Mouse (Mus musculus) midbrain, postnatal 0 days (tissue): Measurements from ENCODE around the gene Aqp12. TPM values are rescaled to one million over a fixed set of nuclear protein-coding genes. Genes with fewer than 3 reads are reported as not detected.

Experiments used
- ATAC-seq: fragments of 200-750 bp; cut with Nextera tagmentation; 2 replicates; pipeline ENCODE4 v1.8.0; 2017; ENCODE audit warnings: moderate number of reproducible peaks, mild to moderate bottlenecking, moderate TSS enrichment, moderate library complexity; ENCODE audit not compliant: low FRiP score
- DNase-seq: peaks from one replicate; pipeline ENCODE4 v3.0.0-alpha.2; 2015; ENCODE audit warnings: low spot score
- H3K27ac ChIP-seq: fragments of 300-500 bp; sonication (generic); 2 replicates; pipeline ENCODE4 v1.5.1; 2014; ENCODE audit warnings: low read depth, mild to moderate bottlenecking, low read length, mixed read lengths
- H3K27me3 ChIP-seq: fragments of 300-500 bp; sonication (generic); 2 replicates; pipeline ENCODE4 v1.6.1; 2014; ENCODE audit warnings: low read length, control low read depth, mixed read lengths; ENCODE audit not compliant: insufficient read depth
- H3K36me3 ChIP-seq: fragments of 300-500 bp; sonication (generic); 2 replicates; pipeline ENCODE4 v1.6.1; 2014; ENCODE audit warnings: low read length, control low read depth, mixed read lengths; ENCODE audit not compliant: insufficient read depth
- H3K4me1 ChIP-seq: fragments of 300-500 bp; sonication (generic); 2 replicates; pipeline ENCODE4 v1.6.1; 2014; ENCODE audit warnings: mild to moderate bottlenecking, control low read depth, antibody characterized with exemption, low read length, mixed read lengths; ENCODE audit not compliant: insufficient read depth
- H3K4me2 ChIP-seq: fragments of 300-500 bp; sonication (generic); 2 replicates; pipeline ENCODE4 v1.6.1; 2014; ENCODE audit warnings: low read depth, mild to moderate bottlenecking, low read length, mixed read lengths; ENCODE audit not compliant: poor library complexity, severe bottlenecking
- H3K4me3 ChIP-seq: fragments of 300-500 bp; sonication (generic); 2 replicates; pipeline ENCODE4 v1.5.1; 2014; ENCODE audit warnings: low read depth, mild to moderate bottlenecking, low read length, moderate library complexity
- H3K9ac ChIP-seq: fragments of 300-500 bp; sonication (generic); replicated peaks from 2 replicates; pipeline ENCODE4 v1.6.1; 2014; ENCODE audit warnings: mild to moderate bottlenecking, low read length, moderate library complexity, mixed read lengths; ENCODE audit not compliant: poor library complexity, severe bottlenecking
- H3K9me3 ChIP-seq: fragments of 300-500 bp; sonication (generic); 2 replicates; pipeline ENCODE4 v1.6.1; 2016; ENCODE audit warnings: low read length, control low read depth
- CTCF ChIP-seq: IDR thresholded peaks from 2 replicates; pipeline ENCODE4 v1.5.1; 2016; ENCODE audit warnings: antibody characterized with exemption, mild to moderate bottlenecking
- WGBS: fragments of 180-500 bp; shearing (Covaris S2); extraction: QIAGEN DNeasy Blood & Tissue Kit; methylation state at CpG from one replicate; pipeline ENCODE4 v1.1.7; 2014; 5-methylcytosine and 5-hydroxymethylcytosine counted together
- polyA plus RNA-seq: library from polyadenylated mRNA; unstranded; fragments of >200 nt; fragmentation: Nextera tagmentation; extraction: Ambion mirVana; gene quantifications from 2 replicates; pipeline ENCODE4 v1.2.1, GENCODE M21; 2015
- total RNA-seq: library from RNA; depleted of rRNA; stranded (reverse); fragments of >200 nt; gene quantifications from 2 replicates; pipeline ENCODE4 v1.2.3, GENCODE M21; 2014; rRNA removed

Aqp12 gene
- total and polyA plus RNA-seq, 2 experiments from 2014 or later = not detected

DNA sequence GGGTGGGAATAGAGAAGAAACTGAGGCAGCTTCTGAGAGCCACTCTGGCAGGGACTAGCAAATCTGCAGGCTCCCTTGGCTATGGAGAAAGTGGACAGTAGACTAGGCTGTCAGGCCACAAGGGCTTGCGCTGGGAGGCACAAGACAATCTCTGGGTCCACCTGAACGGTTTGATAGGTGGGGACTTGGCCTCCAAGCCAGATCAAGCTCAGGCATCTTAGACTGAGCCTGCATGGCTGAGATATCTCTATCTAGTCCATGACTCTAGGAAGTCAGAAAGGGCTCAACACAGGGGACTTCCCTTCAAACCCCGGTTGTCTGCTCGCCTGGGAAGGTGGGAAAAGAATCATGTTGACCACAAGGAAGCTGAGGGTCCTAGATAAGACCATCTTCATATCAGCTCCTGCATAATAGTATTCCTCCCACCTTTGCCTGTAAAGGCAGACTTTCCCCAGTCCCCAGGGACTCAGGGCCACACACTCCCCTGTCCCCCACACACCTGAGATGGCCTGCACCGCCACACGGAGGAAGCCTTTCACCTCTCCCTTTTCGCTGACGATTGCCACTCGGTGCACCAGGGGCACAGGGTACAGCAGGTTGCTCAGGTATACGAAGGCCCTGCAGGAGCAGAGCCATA lies 40.1 kb downstream of the Aqp12 start:
- Histone ChIP-seq H3K36me3 (peaks cover 93% of the 10 kb centered on the region), H3K4me3 (no peak overlapping the region), H3K4me2 (no peak overlapping the region), H3K27me3 (no peaks in the 10 kb centered on the region), H3K9ac (no peak overlapping the region), H3K27ac (no peak overlapping the region), H3K4me1 (no peaks in the 10 kb centered on the region), H3K9me3 (no peaks in the 10 kb centered on the region)
- WGBS = 93% methylated on average over 10 of the region's 10 CpGs
- ATAC-seq (no peak), DNase-seq (no peak)
- TF ChIP-seq CTCF = no peak

DNA sequence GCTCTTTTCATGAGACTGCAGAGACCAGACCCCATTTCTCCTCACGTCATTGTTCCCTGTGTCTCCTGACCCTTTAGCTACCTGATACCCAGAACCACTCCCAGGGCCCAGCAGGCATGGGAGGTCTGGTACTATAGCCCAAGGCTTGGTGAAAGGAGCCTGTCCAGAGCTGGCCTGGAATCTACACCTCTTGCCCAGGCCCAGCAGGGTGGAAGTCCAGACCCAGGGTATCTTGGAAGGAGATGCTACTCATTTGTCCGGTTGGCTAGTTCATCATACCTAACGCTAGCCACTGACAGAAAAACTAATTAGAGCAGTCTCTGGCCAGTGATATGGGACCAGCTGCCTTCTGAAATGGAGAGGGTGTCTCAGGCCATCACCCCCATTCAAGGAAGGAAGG lies 43.9 kb downstream of the Aqp12 start:
- H3K4me1 ChIP-seq = no peaks in the 10 kb centered on the region
- TF ChIP-seq CTCF = no peak
- DNase-seq (no peak), ATAC-seq (no peak)
- H3K4me3 ChIP-seq = no peak overlapping the region
- H3K9ac ChIP-seq = no peak overlapping the region
- WGBS = 91% methylated on average over 3 of the region's 3 CpGs
- no peaks in the 10 kb centered on the region for H3K27me3 ChIP-seq
- H3K27ac ChIP-seq = no peak overlapping the region
- H3K36me3 ChIP-seq = peaks cover 93% of the 10 kb centered on the region
- H3K4me2 ChIP-seq = no peak overlapping the region
- no peaks in the 10 kb centered on the region for H3K9me3 ChIP-seq

DNA sequence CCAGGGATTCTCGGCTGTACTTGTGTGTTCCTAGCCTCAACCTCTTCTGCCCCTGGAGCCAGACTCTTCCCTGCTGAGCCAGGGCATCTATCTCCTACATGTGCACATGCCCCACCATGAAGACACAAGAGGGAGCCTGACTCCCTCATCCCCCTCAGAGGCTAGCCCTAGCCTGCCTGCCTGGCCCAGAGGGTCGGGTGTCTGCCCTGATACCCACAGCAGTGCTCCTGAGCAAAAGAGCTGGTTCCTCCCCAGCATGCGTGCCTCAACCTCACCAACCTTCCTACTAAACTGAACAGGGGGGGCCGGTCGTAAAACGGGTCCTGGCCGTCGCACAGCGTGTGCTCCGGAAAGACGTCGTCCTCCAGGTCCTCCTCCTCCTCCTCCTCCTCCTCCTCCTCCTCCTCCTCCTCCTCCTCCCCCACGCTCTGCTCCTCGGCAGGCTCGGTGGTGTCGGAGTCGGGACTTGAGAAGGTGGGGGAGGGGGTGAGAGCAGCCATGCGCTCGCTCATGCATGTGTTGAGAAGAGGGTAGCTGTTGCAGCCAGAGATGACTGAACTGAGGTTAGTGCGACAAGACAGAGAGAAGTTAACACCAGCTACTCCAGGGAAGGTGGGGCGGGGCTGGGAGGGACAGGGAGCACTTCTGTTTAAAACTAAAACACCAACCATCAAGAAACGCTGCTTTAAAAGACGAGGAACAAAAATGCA lies 45.1 kb downstream of the Aqp12 start:
- no peak overlapping the region for H3K27ac ChIP-seq
- peaks cover 94% of the 10 kb centered on the region for H3K36me3 ChIP-seq
- no peak for ATAC-seq
- no peaks in the 10 kb centered on the region for H3K9me3 ChIP-seq
- H3K4me3 ChIP-seq = no peak overlapping the region
- TF ChIP-seq CTCF = no peak
- no peak overlapping the region for H3K9ac ChIP-seq
- no peaks in the 10 kb centered on the region for H3K4me1 ChIP-seq
- WGBS = 63% methylated on average over 17 of the region's 23 CpGs
- H3K27me3 ChIP-seq = no peaks in the 10 kb centered on the region
- H3K4me2 ChIP-seq = no peak overlapping the region
- DNase-seq = no peak

Other genes starting within 250 kb of the Aqp12 start
- gene Gpc1, start 174.7 kb upstream of the Aqp12 start, total RNA-seq = 151 and 208 TPM in 2 replicates
- gene Gpc1, start 174.7 kb upstream of the Aqp12 start, polyA plus RNA-seq = 51.8 and 53.3 TPM in 2 replicates
- gene Ankmy1, start 103.4 kb upstream of the Aqp12 start, total RNA-seq = 0.28 TPM in 1 of 2 replicates, not detected in the other
- gene Ankmy1, start 103.4 kb upstream of the Aqp12 start, polyA plus RNA-seq = 0.39 and 0.56 TPM in 2 replicates
- gene Dusp28, start 99.4 kb upstream of the Aqp12 start, total RNA-seq = 30.2 and 34.8 TPM in 2 replicates
- 24.6 and 25.4 TPM in 2 replicates for gene Dusp28, start 99.4 kb upstream of the Aqp12 start, polyA plus RNA-seq
- gene Rnpepl1, start 95.6 kb upstream of the Aqp12 start, total RNA-seq = 37.2 and 39.3 TPM in 2 replicates
- 28.0 and 29.6 TPM in 2 replicates for gene Rnpepl1, start 95.6 kb upstream of the Aqp12 start, polyA plus RNA-seq
- gene Capn10, start 72.0 kb upstream of the Aqp12 start, total RNA-seq = 84.7 and 101 TPM in 2 replicates
- gene Capn10, start 72.0 kb upstream of the Aqp12 start, polyA plus RNA-seq = 52.8 and 55.6 TPM in 2 replicates
- gene Gpr35, start 55.5 kb upstream of the Aqp12 start, total RNA-seq = 0.76 and 0.88 TPM in 2 replicates
- gene Gpr35, start 55.5 kb upstream of the Aqp12 start, polyA plus RNA-seq = 0.36 and 0.73 TPM in 2 replicates
- 677 and 686 TPM in 2 replicates for gene Kif1a, start 95.6 kb downstream of the Aqp12 start, total RNA-seq
- gene Kif1a, start 95.6 kb downstream of the Aqp12 start, polyA plus RNA-seq = 690 and 716 TPM in 2 replicates
- gene Agxt, start 128.9 kb downstream of the Aqp12 start, total RNA-seq = not detected in 2 replicates
- gene Agxt, start 128.9 kb downstream of the Aqp12 start, polyA plus RNA-seq = not detected in 2 replicates
- 0.88 TPM in 1 of 2 replicates, not detected in the other for gene 2310007B03Rik, start 154.6 kb downstream of the Aqp12 start, total RNA-seq
- gene 2310007B03Rik, start 154.6 kb downstream of the Aqp12 start, polyA plus RNA-seq = 0.07 and 0.10 TPM in 2 replicates
- gene Crocc2, start 162.4 kb downstream of the Aqp12 start, total RNA-seq = 1.2 and 1.4 TPM in 2 replicates
- gene Crocc2, start 162.4 kb downstream of the Aqp12 start, polyA plus RNA-seq = 0.54 and 0.84 TPM in 2 replicates
- gene Sned1, start 229.5 kb downstream of the Aqp12 start, total RNA-seq = 19.9 and 24.4 TPM in 2 replicates
- 4.7 and 5.1 TPM in 2 replicates for gene Sned1, start 229.5 kb downstream of the Aqp12 start, polyA plus RNA-seq